Mouse (Mus musculus): Measurements from ENCODE around the gene Prnd.

Gene Prnd

GRCm38 (mm10) chr2:131950598-131951095, at the start of gene Prnd:
TSS of gene Prnd (plus strand) at chr2:131950861.
- DNase-seq (ENCODE audit: low read depth, low spot score): no peak

GRCm38 (mm10) chr2:131902423-131902822, 48.2 kb upstream of the Prnd start:
- DNase-seq (ENCODE audit: low read depth, low spot score): no peak

- DNase-seq (ENCODE audit: low read depth, low spot score): no peak
Observed at GRCm38 (mm10) chr2:131902867-131903266, 47.8 kb upstream of the Prnd start.

GRCm38 (mm10) chr2:131905025-131905424, 45.6 kb upstream of the Prnd start:
- no peak for DNase-seq (ENCODE audit: low read depth, low spot score)

GRCm38 (mm10) chr2:131905776-131906175, 44.9 kb upstream of the Prnd start:
- no peak for DNase-seq (ENCODE audit: low read depth, low spot score)

GRCm38 (mm10) chr2:131906266-131906665, 44.4 kb upstream of the Prnd start:
- no peak for DNase-seq (ENCODE audit: low read depth, low spot score)

GRCm38 (mm10) chr2:131906846-131907245, 43.8 kb upstream of the Prnd start:
- no peak for DNase-seq (ENCODE audit: low read depth, low spot score)

GRCm38 (mm10) chr2:131907311-131907710, 43.4 kb upstream of the Prnd start:
- DNase-seq (ENCODE audit: low read depth, low spot score): no peak

GRCm38 (mm10) chr2:131908351-131908861, 42.3 kb upstream of the Prnd start:
- DNase-seq (ENCODE audit: low read depth, low spot score): no peak

- DNase-seq (ENCODE audit: low read depth, low spot score): no peak
Observed at GRCm38 (mm10) chr2:131908906-131909305, 41.8 kb upstream of the Prnd start.

GRCm38 (mm10) chr2:131909683-131910572, 40.7 kb upstream of the Prnd start, which contains the start of the genes Prnp and Prn:
TSS of gene Prnp (plus strand) at chr2:131909928.
TSS of gene Prn (plus strand) at chr2:131909957.
- DNase-seq (ENCODE audit: low read depth, low spot score): peak; percentile 90

- DNase-seq (ENCODE audit: low read depth, low spot score): no peak
Observed at GRCm38 (mm10) chr2:131910847-131911246, 39.8 kb upstream of the Prnd start.

GRCm38 (mm10) chr2:131911341-131911740, 39.3 kb upstream of the Prnd start:
- no peak for DNase-seq (ENCODE audit: low read depth, low spot score)

- DNase-seq (ENCODE audit: low read depth, low spot score): no peak
Observed at GRCm38 (mm10) chr2:131912526-131913258, 38.0 kb upstream of the Prnd start.

- DNase-seq (ENCODE audit: low read depth, low spot score): no peak
Observed at GRCm38 (mm10) chr2:131932275-131932902, 18.3 kb upstream of the Prnd start.

- DNase-seq (ENCODE audit: low read depth, low spot score): no peak
Observed at GRCm38 (mm10) chr2:131933013-131933412, 17.6 kb upstream of the Prnd start.

GRCm38 (mm10) chr2:131933598-131933997, 17.1 kb upstream of the Prnd start:
- DNase-seq (ENCODE audit: low read depth, low spot score): no peak

- no peak for DNase-seq (ENCODE audit: low read depth, low spot score)
Observed at GRCm38 (mm10) chr2:131934243-131934642, 16.4 kb upstream of the Prnd start.

- DNase-seq (ENCODE audit: low read depth, low spot score): no peak
Observed at GRCm38 (mm10) chr2:131935390-131936105, 15.1 kb upstream of the Prnd start.

GRCm38 (mm10) chr2:131936410-131936809, 14.3 kb upstream of the Prnd start:
- no peak for DNase-seq (ENCODE audit: low read depth, low spot score)

Measured in retina, postnatal 7 days (tissue).